Mouse (Mus musculus): ENCODE measurements around the gene Hist1h2ae.

DNA sequence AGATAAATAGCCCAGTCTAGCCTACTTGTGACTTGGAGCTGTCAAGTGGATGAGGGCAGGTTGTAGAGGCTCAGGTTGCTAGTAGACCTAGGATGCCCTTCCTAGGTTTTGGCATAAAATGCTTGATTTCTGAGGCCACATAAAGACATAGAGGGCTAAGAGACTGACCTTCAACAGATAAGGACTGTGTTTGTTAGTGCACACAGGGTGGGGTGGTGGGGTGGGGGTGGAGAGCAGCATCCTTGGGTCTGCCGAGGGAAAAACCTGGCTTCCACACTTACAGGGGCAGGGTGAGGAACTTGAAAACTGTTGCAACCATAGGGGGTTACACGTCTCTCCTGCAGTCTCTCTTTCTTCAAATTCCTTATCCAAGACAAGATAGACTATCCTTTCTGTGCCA lies 24.2 kb upstream of the Hist1h2ae start:
- TF ChIP-seq POLR2A (IDR thresholded peaks at IDR 0.05; ENCODE audit: extremely low read depth, insufficient read depth, low read length): no peak
- no peak for TF ChIP-seq CTCF (IDR thresholded peaks at IDR 0.05; ENCODE audit: low read depth, low read length)

All from liver, adult 2 months (tissue).